Mouse (Mus musculus) liver, adult 10 weeks (tissue): ENCODE results near the gene Tsfm. TPM values are rescaled to one million over a fixed set of nuclear protein-coding genes. Genes with fewer than 3 reads are reported as not detected.

ENCODE experiments used
- polyA plus RNA-seq: library from polyadenylated mRNA; stranded (reverse); fragments of 350-450 nt; fragmentation: Illumina TruSeq; extraction: RNeasy Lipid Tissue Mini Kit (QIAGEN cat#74804); gene quantifications from one replicate; pipeline ENCODE4 v1.2.3, GENCODE M21; 2014; ENCODE audit warnings: low read depth, low replicate concordance

Gene Tsfm
- 10.8 TPM for polyA plus RNA-seq

DNA sequence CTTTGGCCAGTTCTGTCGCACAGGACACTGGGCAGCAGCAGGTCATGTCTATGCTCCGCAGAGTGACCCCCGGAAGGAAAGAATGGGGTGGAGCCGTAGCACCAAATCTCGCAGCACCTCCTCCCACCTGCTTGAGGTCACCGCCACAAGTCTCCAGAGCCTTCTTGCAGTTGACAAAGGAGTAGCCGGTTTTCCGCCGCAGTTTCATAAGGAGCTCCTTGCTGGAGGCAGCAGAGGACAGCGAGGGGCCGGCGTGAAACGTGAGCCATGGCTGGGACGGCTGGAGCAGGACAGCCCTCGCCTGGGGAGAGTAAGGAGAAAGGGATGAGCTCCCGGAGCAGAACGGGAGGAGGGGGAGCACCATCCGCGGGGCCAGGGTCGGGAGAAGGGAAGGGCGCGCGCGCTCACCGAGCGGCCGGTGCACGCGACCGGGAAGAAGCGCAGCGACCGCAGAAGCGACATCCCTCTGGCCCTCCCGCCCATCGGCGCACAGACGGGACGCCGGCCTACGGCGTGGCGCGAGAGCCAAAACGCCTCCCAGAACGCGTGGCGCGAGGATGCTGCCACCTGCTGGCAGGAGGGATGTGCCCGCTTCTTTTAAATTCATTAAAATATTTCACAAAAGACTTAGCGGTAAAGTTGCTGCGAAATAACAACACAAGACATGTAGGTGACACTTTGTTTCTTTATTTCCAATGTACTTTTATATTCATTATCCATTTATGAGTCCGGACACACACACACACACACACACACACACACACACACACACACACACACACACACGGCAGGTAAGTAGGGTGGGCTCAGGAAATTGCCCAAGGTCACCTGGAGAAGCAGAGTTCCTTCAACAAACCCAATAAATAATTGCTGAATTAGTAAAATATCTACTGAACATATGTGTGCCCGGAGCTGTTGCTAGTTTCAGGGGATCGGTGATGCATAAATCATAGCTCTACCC is at the start of gene Tsfm:
TSS of gene Tsfm (minus strand) at position 505 of the 961 bp plus-strand sequence.

DNA sequence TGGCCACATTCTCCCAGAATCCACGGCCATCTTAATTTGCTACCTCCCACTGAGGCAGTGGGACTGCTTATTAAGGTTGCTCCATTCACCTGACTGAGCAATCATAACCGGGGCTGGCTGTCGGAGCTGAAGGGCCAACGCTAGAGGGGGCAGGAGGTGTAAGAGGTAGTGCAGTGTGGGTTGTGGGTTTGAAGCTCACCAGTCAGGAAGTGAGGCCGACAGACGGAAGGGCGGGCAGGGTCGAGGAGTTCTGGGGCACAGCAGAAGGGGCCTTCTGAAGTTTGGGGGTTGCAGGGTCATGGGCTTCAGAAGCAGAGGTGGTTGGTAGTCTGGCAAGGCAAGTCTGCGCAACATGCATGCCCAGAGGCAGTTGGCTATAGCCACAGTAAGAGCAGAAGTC is 44.4 kb upstream of the Tsfm start, which contains the start of gene Agap2:
TSS of gene Agap2 (plus strand) at position 205 of the 400 bp plus-strand sequence.

DNA sequence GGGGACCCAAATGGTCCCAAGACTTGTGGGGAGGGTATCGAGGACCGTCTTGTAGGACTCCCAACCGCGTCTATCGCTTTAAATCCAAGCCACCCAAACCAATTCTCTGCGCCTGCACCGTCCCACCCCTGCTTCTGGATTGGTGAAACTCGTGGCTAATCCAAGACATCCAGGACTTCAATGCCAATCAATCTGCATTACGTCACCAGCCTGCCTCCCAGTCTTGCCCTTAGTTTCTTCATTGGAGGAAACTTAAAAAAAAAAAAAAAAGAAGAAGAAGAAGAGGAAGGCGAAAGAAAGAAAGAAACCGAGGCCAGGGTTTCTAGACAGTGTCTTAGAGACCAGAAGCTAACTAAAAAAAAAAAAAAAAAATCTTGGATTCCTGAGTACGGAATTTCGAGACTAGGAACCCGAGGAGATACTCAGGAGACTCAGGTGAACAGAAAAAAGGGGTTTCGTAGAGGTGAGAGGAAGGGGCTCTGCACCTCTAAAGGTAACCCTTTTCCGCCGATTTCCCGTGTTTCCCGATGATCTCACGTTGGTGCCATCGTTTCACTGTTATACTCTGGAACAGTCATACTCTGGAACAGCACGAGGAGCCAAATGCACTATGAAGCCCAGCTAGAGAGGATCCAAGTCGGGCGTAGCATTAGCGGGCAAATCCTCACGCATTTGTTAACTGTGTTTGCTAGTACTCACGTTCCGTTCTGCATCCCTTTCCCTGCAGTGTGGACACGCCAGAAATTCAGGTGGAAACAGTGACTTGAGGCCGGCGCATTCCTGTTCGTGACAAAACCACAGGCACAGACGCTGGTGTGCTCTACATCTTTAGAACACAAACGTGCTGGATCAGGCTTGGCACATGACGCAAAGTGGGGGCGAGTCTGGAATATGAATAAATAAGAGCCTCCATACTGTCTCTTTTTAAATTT is 39.8 kb upstream of the Tsfm start, which contains the start of gene Tspan31:
TSS of gene Tspan31 (minus strand) at position 75 of the 932 bp plus-strand sequence.

DNA sequence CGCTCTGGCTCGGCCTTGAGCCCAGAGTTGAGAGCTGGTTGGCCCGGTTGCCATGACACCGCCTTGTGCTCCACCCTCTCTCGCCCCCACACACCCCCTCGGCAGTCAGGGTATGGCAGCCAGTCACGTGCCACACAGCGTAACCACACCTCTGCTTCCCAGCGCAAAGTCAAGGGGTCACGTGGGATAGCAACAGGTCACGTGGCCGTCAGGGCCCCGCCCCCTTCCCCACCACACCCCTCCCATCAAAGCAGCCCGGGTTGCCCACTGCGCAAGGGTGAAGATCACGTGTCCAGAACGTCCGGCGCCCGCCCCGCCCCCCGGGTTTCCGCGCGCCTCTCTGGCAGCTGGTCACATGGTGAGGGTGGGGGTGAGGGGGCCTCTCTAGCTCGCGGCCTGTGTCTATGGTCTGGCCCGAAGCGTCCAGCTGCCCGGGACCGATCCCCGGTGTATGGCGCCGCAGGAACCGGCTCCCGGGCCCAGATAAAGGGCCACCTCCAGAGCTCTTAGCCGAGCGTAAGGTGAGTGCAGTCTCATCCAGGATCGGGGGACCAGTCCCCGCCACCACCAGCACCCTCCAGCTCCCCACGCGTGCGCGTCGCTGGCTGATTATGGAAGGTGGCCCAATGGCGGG is 32.7 kb upstream of the Tsfm start, which contains the start of gene Cdk4:
TSS of gene Cdk4 (plus strand) at position 296 of the 634 bp plus-strand sequence.

DNA sequence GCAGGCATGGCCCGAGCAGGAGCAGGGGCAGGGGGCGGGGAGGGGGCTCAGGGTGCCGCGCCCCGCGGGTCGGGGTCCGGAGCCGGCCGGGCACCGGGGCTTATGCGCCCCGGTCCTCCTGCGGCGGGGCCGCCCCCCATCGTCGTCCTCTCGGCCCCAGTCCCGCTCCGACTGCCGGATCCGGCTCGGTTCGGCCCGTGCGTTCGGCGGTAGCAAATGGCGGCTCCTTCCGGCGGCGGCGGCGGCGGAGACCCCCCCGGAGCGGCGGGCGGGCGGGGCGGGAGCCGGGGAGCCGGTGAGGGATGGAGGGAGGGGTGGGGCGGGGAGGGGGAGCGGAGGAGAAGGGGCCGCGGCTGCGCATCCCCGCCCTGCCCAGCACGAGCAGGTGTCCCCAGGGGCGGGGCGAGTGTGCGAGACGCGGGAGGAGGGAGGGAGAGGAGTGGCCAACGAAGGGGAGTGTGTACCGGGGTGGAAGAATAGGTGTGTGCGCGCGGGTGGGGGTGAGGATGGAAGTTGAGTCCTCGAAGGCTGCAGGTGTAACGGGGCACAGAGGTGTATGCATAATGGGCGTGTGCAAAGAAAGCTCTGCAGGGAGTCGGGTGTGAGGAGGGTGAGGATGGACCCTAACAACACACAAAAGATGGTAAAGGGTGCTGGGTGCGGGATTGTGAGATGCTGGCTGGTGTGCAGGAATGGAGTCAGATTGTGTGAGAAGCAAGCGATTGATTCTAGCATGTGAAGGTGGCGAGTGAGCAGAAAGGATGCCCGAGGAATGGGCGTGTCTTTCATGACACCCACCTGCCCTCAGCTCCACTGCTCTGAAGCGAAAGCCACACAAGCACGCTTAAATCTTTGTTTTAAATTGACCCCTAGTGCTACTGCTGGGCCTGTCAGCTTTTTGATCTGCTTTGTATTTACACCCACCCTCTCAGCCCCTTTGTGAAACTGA is 29.6 kb upstream of the Tsfm start, which contains the start of gene March9:
TSS of gene March9 (minus strand) at position 217 of the 949 bp plus-strand sequence.

DNA sequence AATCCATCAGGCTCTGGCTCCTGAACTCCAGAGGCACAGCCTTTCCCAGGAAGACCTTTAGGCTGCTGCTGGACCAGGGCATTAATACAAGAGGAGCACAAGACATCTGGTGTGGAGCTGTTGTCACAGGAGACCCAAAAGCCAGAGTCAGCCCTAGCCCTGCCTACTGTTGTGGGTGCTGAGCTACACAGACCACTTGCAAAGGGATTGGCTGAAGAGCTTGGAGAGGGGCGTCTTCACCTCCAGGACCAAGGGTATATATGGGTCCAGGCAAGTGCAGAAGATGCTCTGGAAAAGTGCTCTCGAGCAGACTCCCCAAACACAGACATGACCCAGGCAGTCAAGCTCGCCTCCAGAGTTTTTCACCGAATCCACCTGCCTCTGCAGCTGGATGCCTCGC is 17.3 kb upstream of the Tsfm start, which contains the start of gene Cyp27b1:
TSS of gene Cyp27b1 (plus strand) at position 297 of the 400 bp plus-strand sequence.

DNA sequence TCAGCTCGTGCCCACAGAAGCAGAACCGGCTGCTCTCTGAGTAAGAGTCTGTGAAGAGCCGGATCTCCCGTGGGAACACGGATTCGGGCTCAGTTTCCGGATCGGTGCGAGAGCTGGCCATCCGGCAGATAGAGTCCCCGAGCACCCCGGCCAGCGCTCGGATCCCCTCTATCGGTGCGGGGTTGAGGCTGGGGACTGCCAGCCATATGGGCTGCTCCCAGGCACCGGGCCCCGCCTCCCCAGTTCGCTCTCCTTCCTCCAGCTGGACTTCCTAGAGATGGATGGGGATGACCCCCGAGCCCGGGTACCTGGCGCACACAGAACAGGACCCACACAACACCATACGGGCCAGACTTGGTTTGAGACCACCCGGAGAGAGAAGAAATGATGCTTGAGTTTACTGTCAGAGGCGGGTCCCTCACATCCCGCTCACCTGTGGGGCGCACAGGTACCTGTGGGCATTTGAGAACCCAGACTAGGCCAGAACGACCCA is 10.7 kb upstream of the Tsfm start, which contains the start of the genes Mettl1 and Eef1akmt3:
TSS of gene Mettl1 (plus strand) at position 141 of the 493 bp plus-strand sequence.
TSS of gene Eef1akmt3 (minus strand) at position 240 of the 493 bp plus-strand sequence.

DNA sequence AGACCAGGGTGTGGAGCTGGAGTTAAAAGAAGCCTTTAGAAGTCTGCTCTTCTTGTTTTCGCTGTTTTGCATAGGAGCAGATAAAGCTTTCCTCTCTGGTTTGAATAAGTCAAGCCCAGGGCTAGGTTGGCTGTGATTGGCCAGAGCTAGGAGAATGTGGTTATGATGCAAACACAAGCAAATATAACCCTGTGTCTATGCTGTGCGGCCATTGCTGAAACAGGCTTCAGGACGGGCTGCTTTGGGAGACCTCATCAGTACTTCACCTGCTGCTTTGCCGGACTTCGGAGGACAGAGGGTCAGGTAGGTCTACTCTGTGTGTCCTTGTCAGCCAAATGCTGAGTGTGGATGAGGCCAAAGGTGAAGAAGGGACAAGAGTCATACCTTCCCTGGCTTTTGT is 30.1 kb downstream of the Tsfm start, which contains the start of gene Avil:
TSS of gene Avil (plus strand) at position 181 of the 400 bp plus-strand sequence.

DNA sequence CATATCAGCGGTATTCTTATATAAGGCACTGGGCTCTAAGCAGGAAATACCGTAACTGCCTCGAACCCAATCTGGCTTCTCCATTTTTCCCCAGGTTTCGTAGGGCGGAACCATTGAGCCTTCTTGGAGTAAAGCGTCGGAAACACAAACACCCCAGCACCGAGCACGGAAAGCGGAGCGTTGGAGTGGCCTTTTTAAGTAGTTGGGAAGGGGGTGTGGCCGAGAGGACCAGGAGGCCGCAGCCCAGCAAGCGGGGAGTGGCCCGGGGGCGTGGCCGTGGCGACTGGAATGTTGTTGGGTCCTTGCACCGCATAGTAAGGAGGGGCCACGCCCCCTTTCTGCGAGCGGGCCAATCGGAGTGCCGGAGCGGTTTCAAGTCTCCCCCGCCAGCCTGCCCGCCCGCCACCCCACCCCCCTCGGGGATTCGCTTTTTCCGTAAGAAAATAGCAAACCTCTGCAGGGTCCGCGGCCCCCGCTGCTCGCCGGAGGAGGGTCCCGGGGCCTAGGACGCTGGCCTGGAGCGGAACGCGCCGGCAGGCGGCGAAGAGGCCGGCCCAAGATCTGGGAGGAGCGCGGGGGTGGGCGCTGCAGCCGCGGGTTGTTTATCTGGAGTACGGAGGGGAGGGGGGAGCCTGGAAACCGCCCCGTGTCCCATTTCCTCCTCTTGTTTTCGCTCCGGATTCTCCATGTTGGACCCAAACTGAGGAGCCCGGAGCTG is 52.2 kb downstream of the Tsfm start, which contains the start of gene Ctdsp2:
TSS of gene Ctdsp2 (plus strand) at position 441 of the 718 bp plus-strand sequence.

Other genes with a start within 250 kb of the Tsfm start
- gene Atp23, start 129.5 kb downstream of the Tsfm start, polyA plus RNA-seq, result 2.3 TPM
- 9.4 TPM for gene Ctdsp2, start 52.1 kb downstream of the Tsfm start, polyA plus RNA-seq
- gene Avil, start 30.1 kb downstream of the Tsfm start, polyA plus RNA-seq, result not detected
- gene Mettl1, start 10.6 kb upstream of the Tsfm start, polyA plus RNA-seq, result 3.3 TPM
- not detected for gene Eef1akmt3, start 10.7 kb upstream of the Tsfm start, polyA plus RNA-seq
- not detected for gene Cyp27b1, start 17.4 kb upstream of the Tsfm start, polyA plus RNA-seq
- not detected for gene March9, start 29.3 kb upstream of the Tsfm start, polyA plus RNA-seq
- 18.1 TPM for gene Cdk4, start 32.7 kb upstream of the Tsfm start, polyA plus RNA-seq
- 166 TPM for gene Tspan31, start 39.4 kb upstream of the Tsfm start, polyA plus RNA-seq
- gene Agap2, start 44.4 kb upstream of the Tsfm start, polyA plus RNA-seq, result not detected
- 25.1 TPM for gene Os9, start 90.3 kb upstream of the Tsfm start, polyA plus RNA-seq
- gene B4galnt1, start 134.4 kb upstream of the Tsfm start, polyA plus RNA-seq, result 5.3 TPM
- 1.7 TPM for gene Slc26a10, start 149.8 kb upstream of the Tsfm start, polyA plus RNA-seq
- gene Arhgef25, start 159.2 kb upstream of the Tsfm start, polyA plus RNA-seq, result 1.2 TPM
- 0.64 TPM for gene Dtx3, start 164.9 kb upstream of the Tsfm start, polyA plus RNA-seq
- 5.8 TPM for gene Pip4k2c, start 180.7 kb upstream of the Tsfm start, polyA plus RNA-seq
- gene Kif5a, start 232.5 kb upstream of the Tsfm start, polyA plus RNA-seq, result 0.13 TPM
- gene Dctn2, start 235.5 kb upstream of the Tsfm start, polyA plus RNA-seq, result 20.1 TPM